Mouse (Mus musculus): ENCODE results near the gene Dnajb1.

Gene Dnajb1

GRCm38 (mm10) chr8:83607661-83608397 is at the start of gene Dnajb1, which contains the start of gene Tecr:
Gene Dnajb1, plus strand, starts transcription at chr8:83608193.
Gene Tecr, minus strand, starts transcription at chr8:83607971.
- peak; percentile 100 for DNase-seq

GRCm38 (mm10) chr8:83562669-83563068 is 45.3 kb upstream of the Dnajb1 start:
- no peak for DNase-seq

- DNase-seq: no peak
Observed at GRCm38 (mm10) chr8:83563246-83563645, 44.7 kb upstream of the Dnajb1 start.

- DNase-seq: peak; percentile 22
Observed at GRCm38 (mm10) chr8:83565731-83566375, 42.1 kb upstream of the Dnajb1 start.

GRCm38 (mm10) chr8:83566469-83567395 is 41.3 kb upstream of the Dnajb1 start, which contains the start of gene Ndufb7:
Gene Ndufb7, plus strand, starts transcription at chr8:83566671.
- peak; percentile 97 for DNase-seq

GRCm38 (mm10) chr8:83567668-83568067 is 40.3 kb upstream of the Dnajb1 start:
- no peak for DNase-seq

GRCm38 (mm10) chr8:83568128-83568527 is 39.9 kb upstream of the Dnajb1 start:
- peak; percentile 1 for DNase-seq

- peak; percentile 3 for DNase-seq
Observed at GRCm38 (mm10) chr8:83568755-83569154, 39.2 kb upstream of the Dnajb1 start.

- no peak for DNase-seq
Observed at GRCm38 (mm10) chr8:83569165-83569564, 38.8 kb upstream of the Dnajb1 start.

GRCm38 (mm10) chr8:83570272-83571000 is 37.6 kb upstream of the Dnajb1 start:
- DNase-seq: peak; percentile 6

GRCm38 (mm10) chr8:83571001-83571340 is 37.0 kb upstream of the Dnajb1 start:
- DNase-seq: peak; percentile 12

GRCm38 (mm10) chr8:83571791-83572190 is 36.2 kb upstream of the Dnajb1 start:
- peak; percentile 5 for DNase-seq

GRCm38 (mm10) chr8:83572246-83572812 is 35.7 kb upstream of the Dnajb1 start:
- peak; percentile 3 for DNase-seq

GRCm38 (mm10) chr8:83573140-83573875 is 34.7 kb upstream of the Dnajb1 start:
- peak; percentile 22 for DNase-seq

- DNase-seq: peak; percentile 28
Observed at GRCm38 (mm10) chr8:83574631-83575315, 33.2 kb upstream of the Dnajb1 start.

- peak; percentile 18 for DNase-seq
Observed at GRCm38 (mm10) chr8:83575561-83576515, 32.2 kb upstream of the Dnajb1 start.

GRCm38 (mm10) chr8:83576516-83576895 is 31.5 kb upstream of the Dnajb1 start:
- no peak for DNase-seq

- peak; percentile 14 for DNase-seq
Observed at GRCm38 (mm10) chr8:83576921-83577320, 31.1 kb upstream of the Dnajb1 start.

GRCm38 (mm10) chr8:83577384-83577791 is 30.6 kb upstream of the Dnajb1 start:
- DNase-seq: peak; percentile 24
